Mouse (Mus musculus) central nervous system, embryonic 14 days (tissue): ENCODE data around the gene Trim26. TPM values are rescaled to one million over a fixed set of nuclear protein-coding genes. Genes with fewer than 3 reads are reported as not detected.

ENCODE experiments used
- polyA plus RNA-seq: library from polyadenylated mRNA; depleted of rRNA; stranded (reverse); fragments of >200 nt; gene quantifications from 2 replicates; pipeline ENCODE4 v1.2.3, GENCODE M21; 2012; rRNA removed

The Trim26 gene
- polyA plus RNA-seq = 35.7 and 40.5 TPM in 2 replicates

GRCm38 (mm10) chr17:36836874-36837647 lies at the start of gene Trim26:
Gene Trim26 (plus strand): TSS chr17:36837134.

GRCm38 (mm10) chr17:36811871-36812270 lies 25.1 kb upstream of the Trim26 start, which contains the start of gene H2-M10.6:
Gene H2-M10.6 (plus strand): TSS chr17:36812171.

DNA sequence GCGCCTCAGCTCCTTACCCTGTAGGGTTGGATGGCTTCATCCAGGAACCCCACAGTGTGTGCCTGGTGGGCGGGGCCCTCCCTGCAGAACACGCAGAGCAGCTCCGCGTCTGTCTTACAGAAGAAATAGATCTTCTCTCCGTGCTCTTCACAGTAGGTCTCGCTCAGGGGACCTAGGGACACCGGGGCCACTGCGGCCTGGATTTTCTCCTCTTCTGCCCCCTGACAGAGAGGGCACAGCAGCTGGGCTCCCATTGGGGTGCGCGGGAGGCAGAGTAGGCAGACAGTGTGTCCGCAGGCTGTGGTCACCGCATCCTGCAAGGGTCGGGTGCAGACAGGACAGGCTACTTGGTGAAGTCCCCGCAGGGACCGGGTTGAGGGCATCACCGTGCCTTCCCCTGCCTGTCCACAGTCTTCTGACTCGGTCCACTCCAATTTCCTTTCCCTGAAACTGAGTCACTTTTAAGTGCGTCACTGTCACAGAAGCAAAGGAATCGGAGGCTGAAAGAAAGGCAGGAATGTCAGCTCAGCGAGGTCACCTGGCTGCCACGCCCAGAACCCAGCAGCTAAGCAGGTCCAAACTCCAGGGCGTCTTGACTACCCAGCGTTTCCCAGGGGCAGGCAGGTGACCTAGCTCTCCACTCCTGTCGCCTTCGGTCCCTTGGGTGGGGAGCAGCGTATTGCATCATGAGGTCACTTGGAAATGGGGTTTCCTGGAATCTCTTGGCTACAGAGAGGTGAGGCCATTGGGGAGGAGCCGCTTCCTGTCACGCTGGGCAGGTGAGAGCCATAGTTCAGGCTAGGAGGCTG lies 30.0 kb downstream of the Trim26 start, which contains the start of gene Trim15:
Trim15 (minus strand) TSS at position 492 of the 809 bp plus-strand sequence.

DNA sequence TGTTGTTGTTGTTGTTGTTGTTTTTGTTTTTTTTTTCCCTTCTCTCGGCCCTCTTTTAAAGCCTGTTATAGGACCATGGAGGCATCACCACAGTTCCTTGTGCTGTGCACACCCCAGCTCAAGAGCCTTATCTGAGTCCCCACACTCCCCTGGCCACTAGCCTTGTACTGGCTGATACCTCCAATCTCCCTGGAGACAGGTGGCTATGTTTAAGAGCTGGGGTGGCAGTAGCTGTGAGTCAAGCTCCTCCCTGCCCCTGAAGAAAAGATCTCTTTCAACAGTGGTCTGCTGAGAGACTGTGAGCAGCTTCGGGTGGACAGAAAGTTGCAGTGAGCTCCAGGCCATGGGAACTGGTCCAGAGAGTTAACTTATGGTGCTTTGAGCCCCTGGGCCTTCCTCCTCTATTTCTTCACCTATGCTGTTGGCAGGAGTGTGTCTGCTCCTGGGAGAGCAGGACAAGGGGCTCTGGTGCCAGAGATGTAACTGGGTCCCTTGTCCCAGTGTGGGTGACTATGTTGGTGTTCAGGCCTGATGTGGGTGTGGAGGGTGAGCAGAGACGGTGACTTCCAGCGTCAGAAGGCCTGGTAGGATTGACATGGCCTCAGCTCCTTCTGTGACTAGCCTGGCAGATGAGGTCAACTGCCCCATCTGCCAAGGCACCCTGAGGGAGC lies 32.5 kb downstream of the Trim26 start, which contains the start of gene Trim10:
Trim10 (plus strand) TSS at position 291 of the 671 bp plus-strand sequence.

GRCm38 (mm10) chr17:36890073-36890903 lies 53.4 kb downstream of the Trim26 start, which contains the start of gene Trim40:
Gene Trim40 (minus strand): TSS chr17:36890123.

DNA sequence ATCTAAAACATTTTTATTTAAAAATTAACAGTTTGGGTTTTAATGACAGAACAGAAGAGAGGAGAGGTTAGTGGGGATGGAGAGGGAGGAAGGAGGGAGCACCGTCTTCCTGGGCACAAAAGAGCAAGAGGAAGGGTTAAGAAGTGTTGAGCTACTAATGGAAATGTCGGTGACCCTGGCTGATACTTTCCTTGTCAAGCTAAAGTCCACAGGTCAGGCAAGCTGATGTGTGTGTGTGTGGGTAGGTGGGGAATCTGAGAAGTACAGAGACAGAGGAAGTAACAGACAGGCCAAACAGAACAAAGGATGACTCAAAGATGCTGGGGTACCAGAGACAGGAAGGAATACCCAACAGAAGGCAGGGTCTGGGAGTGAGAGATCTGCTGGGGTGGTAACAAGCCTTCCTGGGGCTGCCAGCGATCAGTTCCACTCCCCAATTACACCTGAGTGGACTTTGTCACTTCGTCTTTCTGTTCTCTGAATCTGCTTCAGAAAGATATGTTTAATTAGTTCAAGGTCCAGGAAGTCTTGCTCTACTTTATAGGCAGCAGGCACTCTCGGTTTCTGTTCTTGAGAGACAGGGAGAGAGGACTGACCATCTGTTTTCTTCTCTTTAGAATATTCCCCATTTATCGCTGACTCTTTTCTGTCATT lies 60.7 kb downstream of the Trim26 start, which contains the start of gene Trim31:
Trim31 (plus strand) TSS at position 567 of the 654 bp plus-strand sequence.

Other genes starting within 250 kb of the Trim26 start
- gene H2-M9, start 194.5 kb upstream of the Trim26 start, polyA plus RNA-seq = not detected in 2 replicates
- not detected in 2 replicates for gene H2-M1, start 164.9 kb upstream of the Trim26 start, polyA plus RNA-seq
- not detected in 2 replicates for gene H2-M10.5, start 64.2 kb upstream of the Trim26 start, polyA plus RNA-seq
- gene H2-M10.6, start 25.0 kb upstream of the Trim26 start, polyA plus RNA-seq = not detected in 2 replicates
- 0.09 and 0.11 TPM in 2 replicates for gene Trim15, start 30.1 kb downstream of the Trim26 start, polyA plus RNA-seq
- gene Trim10, start 32.4 kb downstream of the Trim26 start, polyA plus RNA-seq = 0.29 and 0.55 TPM in 2 replicates
- gene Trim40, start 53.0 kb downstream of the Trim26 start, polyA plus RNA-seq = 0.16 TPM in 1 of 2 replicates, not detected in the other
- gene Trim31, start 61.0 kb downstream of the Trim26 start, polyA plus RNA-seq = 0.02 TPM in 1 of 2 replicates, not detected in the other
- 0.25 and 0.30 TPM in 2 replicates for gene Rnf39, start 105.8 kb downstream of the Trim26 start, polyA plus RNA-seq
- gene Ppp1r11, start 114.6 kb downstream of the Trim26 start, polyA plus RNA-seq = 163 and 175 TPM in 2 replicates
- gene Znrd1, start 121.4 kb downstream of the Trim26 start, polyA plus RNA-seq = 59.2 and 62.7 TPM in 2 replicates
- gene Znrd1as, start 121.5 kb downstream of the Trim26 start, polyA plus RNA-seq = 4.9 and 5.0 TPM in 2 replicates
- gene 2410137M14Rik, start 144.1 kb downstream of the Trim26 start, polyA plus RNA-seq = 1.4 and 2.1 TPM in 2 replicates
- 14.7 and 16.0 TPM in 2 replicates for gene H2-M5, start 152.4 kb downstream of the Trim26 start, polyA plus RNA-seq
- gene Zfp57, start 164.0 kb downstream of the Trim26 start, polyA plus RNA-seq = 401 and 458 TPM in 2 replicates
- gene Mog, start 186.3 kb downstream of the Trim26 start, polyA plus RNA-seq = 0.04 and 0.11 TPM in 2 replicates
- 205 and 209 TPM in 2 replicates for gene Gabbr1, start 208.8 kb downstream of the Trim26 start, polyA plus RNA-seq